Mouse (Mus musculus): Measurements from ENCODE around the gene Grn.
A peak's percentile ranks its signal among the peaks of the same experiment; 100 is the strongest.
"Not testable (repeated sequence)": the region's sequence is repeated elsewhere in the genome, so short reads cannot be mapped to it uniquely, and the experiment has no call there.

Grn gene

DNA sequence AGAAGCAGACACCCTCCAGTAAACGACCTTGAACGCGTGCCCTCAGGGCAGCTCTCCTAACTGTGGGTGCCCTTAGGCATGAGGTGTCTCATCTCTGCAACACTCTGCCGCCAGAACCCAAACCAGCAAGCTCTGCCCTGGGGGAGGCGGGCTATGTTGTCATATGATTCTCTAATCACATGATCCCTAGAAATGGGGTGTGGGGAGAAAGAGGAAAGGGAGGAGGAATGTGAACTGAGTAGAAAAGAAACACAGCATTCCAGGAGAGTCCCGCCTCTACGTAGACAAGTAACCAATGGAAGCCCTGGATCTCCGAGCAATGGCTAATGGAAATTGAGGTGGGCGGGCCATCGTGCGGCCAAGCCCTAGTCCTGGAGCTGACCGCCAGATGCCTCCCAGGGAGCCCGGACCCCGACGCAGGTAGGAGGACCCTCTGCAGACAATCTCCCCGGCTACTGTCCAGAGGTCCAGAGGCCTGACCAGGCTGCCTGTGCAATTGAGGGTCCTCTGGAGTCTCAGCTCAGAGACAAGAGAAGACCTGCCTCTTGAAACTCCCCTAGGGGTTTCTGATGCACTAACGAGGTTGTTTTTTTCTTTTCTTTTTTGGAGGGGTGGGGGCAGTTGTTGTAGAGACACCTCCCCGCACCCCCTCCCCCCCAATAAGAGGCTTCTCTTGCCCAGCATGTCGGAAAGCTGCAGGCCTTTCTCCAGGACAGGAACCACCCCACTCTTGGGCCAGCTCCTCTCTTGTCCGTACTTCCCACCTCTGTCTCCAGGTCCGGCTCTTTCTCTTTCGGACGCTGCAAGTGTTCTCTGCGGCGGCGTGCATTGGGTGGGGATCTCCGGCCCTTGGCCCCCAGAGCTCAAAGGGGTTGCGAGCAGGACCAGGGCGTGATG, at the start of gene Grn:
TSS of gene Grn (plus strand) at position 195 of the 897 bp plus-strand sequence.
- DNase-seq (ENCODE audit: low read depth, low spot score) = peak; percentile 93

DNA sequence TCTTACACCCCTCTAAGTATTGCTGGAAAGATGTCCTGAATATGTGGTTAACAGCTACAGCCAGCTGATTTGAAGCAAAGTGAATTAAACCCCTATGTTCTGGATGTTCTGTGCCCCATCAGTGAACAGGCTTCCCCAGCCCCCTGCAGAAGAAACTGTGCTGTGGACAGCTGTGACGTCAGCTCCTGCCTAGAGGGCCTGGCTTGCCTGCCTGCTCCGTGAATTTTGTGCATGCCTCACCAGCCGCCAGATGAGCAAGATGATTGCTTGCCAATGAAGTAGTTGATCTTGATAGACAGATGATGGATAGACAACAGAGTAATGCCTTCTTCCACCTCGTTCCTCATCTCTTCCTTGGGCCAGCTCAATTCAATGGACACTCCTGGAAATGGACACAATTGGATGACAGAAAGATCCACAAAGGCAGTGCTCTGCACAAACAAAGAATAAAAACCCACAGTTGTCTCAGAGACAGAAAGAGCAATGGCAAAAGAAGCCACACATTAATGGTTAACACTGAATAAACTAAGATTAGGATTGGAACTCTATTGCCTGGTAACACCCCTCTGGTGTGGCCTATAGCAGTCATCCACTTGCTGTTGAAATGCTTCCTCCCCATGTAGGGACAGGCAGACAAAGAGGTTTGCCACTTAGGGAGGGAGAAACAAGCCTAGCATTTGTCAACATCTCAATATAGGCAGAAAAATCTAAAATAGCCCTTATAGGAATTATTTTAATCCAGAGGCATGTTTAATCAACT, 48.6 kb upstream of the Grn start:
- DNase-seq (ENCODE audit: low read depth, low spot score) = no peak

DNA sequence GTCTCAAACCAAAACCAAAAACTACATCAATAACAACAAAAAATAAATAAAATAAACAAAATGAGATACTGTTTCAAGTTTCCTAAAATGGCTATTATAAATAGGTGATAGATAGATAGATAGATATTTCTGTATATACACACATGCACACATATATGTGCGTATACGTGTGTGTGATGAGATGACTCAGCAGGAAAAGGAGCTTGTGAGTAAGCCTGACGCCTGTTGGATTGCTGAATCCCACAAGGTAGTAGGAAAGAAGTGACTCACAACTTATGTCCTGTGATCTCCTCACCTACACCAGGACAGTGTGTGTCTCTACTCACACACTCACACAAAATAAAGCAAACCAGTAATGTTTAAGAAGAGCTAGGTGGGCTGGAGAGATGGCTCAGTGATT, 47.3 kb upstream of the Grn start:
- DNase-seq (ENCODE audit: low read depth, low spot score) = no peak

DNA sequence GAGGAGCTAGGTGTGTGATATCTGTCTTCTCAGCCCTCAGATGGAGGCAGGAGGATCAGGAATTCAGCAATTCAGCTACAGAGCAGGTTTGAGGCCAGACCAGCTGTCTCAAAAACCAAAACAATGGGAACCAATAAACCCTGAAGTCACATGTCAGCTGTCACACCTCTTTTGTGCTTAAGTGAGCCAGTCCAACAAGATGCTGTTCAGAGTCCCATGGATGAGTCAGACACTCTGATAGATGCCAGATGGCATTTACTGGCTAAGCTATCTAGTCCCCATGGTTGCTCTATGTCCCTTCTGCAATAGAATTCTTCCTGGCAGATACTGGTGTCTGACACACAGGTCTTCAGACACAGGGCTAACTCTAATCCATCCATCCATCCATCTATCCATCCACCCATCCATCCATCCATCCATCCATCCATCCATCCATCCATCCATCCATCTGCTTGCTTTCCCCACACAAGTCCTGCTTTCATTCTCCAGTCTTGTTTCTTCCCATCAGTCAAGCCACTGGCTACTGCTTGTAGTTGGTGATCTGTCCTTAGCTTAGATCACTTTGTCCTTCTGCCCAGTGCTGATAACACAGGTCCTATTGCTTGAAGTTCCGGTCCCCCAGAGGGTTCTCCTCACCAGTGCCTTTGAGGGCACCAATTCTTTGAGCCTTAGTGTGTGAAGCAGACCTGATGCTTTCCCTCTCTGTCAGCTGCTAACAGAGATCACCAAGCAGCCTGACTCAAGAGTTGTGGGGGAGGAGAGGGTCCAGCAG, 46.6 kb upstream of the Grn start:
- DNase-seq (ENCODE audit: low read depth, low spot score) = no peak

DNA sequence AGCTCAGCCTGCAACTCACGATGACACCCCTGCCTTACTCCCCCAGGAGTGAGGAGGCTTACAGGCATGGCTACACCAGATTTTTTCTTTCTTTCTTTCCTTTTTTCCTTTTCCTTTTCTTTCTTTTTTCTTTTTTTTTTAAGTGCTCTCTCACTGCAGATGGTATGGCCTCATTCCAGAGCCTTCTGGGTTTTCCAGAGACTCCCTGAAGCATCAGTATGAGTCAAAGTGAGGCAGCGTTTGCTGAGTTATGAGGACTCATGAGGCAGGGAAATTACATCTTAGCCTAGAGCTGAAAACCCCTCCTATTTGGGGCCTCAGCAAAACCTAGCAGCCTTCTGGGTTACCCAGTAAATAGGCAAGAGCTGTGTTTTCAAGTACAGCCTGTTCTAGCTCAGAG, 45.7 kb upstream of the Grn start:
- no peak for DNase-seq (ENCODE audit: low read depth, low spot score)

DNA sequence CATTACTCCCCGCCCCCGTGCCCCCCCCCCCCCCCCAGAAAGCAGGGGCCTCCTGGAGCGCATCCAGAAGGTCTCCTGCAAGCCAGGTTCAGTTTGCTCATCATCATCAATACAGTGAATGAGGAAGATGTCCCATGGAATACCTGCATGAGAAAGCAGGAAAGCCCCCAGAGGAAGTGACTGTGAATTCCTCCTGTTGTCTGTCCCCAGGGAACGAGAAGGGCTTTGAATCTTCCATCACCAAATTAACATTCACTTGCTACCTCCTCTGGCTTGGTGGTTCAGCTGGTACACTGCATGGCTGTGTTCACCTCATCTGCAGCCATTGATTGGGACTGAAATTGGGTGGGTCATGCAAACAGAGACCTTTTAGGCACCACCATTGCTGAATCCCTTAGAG, 45.0 kb upstream of the Grn start:
- no peak for DNase-seq (ENCODE audit: low read depth, low spot score)

DNA sequence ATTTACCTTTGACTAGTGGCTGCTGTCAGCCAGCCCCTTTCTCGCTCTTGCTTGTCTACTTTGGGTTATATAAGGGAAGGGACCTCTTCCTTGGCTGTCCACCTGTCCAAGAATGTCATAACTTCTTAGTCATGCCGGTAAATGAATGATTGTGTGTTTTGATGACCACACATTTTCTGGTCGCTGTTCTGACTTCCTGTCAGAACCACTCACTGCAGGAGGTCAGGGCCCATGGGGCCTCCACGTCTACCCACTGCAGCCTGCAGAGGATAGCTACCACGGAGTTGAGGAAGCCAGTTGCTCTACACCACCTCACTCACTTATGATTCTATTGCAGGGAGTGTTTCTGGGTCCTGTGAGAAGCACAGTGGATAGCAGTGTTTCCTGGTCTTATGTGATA, 44.0 kb upstream of the Grn start:
- no peak for DNase-seq (ENCODE audit: low read depth, low spot score)

DNA sequence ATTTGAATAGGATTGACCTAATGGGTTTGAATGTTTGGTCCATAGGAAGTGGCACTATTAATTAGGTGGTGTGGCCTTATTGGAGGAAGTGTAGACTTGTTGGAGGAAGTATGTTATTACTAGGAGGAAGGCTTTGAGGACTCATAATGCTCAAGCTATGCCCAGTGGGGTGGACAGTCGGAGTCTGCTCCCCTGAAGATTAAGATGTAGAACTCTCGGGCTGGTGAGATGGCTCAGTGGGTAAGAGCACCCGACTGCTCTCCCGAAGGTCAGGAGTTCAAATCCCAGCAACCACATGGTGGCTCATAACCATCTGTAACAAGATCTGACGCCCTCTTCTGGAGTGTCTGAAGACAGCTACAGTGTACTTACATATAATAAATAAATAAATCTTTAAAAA, 40.7 kb upstream of the Grn start:
- not testable (repeated sequence) for DNase-seq (ENCODE audit: low read depth, low spot score)

DNA sequence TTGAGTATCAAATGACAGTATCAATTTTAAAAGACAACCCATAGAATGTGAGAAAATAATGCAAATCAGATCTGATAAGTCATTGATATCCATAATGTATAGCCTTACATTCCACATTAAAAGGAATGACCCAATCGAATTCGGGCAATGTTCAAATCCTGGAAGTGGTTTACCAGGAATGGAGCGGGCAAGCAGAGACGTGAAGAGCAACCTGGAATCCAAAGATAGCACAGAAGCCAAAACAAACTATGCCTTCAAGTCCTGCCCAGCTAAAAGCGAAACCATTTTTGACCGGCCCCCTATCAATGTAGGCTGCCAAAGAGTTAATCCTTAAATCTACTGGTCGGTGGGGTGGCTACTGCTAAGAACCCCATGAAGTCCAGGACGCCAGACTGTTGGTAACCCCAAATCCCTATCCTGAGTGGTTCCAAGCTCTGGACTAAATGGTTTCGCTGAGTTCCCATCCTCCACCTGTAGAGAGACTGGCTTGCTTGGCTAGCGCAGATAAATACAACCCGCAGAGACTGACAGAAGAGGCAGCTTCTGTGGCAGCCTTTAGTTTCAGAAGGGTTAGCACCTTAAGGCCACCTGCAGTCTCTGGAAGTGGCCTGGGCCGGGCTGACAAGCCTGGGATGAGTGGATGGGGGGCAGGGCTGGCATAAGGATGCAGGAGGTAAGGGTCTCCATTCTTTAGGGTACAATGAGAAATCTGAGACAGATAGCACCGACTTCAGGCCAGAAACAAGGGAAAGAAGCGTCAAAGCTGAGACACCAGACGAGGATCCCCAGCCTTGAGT, 37.5 kb upstream of the Grn start:
- DNase-seq (ENCODE audit: low read depth, low spot score) = no peak

DNA sequence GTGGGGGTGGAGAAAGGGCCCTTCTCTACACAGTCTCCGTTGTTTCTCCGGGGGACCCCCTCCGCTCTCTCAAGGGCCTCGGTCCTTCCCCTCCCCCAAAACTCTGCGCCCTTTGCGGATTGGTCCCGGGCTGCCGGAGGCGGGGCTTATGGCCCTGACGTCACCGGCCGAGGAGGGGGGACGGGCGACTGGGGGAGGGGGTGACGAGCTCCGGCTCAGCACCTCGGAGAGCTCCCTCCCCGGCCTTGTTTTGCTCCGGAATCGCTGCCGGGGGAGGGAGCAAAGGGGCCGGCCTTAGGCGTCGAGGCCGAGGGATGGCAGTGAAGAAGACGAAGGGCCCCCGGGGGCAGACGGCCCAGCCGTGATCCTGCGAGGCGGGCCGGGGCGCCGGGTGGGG, 36.9 kb upstream of the Grn start, which contains the start of gene Rundc3a:
TSS of gene Rundc3a (plus strand) at position 166 of the 397 bp plus-strand sequence.
- peak; percentile 90 for DNase-seq (ENCODE audit: low read depth, low spot score)

DNA sequence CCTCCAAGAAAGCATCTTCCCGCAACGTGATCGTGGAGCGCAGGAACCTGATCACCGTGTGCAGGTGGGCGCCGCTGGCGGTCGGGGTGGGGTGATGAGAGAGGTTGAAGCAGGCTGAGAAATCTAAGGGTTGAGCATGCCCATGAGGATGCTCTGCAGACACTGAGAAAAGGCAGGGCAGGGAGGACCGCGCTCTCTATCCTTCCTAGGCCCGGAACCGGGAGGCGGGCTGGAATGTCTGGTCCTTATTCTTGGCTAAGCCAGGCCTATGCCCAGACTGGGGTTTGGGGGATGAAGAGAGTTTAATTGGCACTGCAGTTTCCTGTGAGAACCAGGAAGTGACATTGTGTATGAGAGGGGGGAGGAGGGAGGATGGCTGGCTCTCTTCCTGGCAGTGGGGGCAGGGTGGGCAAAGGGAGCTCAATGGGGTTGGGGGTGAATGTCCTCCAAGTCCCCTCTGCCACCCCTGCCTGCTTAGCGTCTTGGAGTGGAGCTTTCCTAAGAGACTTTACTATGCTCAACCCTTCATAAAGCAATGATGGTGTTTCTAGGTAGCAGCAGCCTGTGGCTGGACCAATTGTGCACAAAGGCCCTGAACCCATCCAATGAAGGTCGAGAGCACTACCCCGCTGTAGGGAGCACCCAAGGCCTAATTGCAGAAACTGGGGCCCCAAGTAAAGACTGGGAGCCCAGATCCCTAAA, 36.2 kb upstream of the Grn start:
- no peak for DNase-seq (ENCODE audit: low read depth, low spot score)

DNA sequence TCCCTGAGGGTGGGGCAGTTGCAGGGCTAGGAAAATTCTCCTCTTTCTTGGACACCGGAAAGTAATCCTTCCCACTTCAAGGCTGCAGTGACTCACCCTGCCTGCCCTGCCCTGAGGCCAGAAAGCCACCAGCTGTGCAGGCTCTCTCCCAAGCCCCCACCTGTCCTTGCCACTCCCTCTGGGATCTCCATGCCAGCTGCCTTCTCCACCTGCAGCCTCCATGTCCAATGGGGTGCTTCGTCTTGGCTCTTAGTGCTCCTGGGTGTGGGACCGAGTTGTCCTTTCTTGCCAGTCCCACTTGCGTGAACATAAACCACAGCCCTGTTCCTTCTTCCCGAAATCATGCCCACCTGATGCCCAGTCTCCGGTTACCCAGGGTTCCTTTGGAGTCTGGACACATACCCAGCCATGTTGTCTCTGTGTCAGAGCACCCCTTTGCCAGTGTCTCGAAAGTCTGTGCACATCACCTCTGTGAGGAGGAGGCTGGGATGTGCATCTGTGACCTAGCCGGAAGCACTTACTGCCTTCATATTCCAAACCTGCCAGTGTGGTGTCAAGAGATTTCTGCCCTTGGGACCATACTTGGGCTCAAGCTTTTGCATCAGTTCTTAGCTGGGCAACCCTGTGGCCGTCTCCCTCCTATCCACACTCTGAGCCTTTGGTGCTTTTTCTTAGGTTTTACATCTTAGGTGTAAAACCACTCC, 35.5 kb upstream of the Grn start:
- no peak for DNase-seq (ENCODE audit: low read depth, low spot score)

DNA sequence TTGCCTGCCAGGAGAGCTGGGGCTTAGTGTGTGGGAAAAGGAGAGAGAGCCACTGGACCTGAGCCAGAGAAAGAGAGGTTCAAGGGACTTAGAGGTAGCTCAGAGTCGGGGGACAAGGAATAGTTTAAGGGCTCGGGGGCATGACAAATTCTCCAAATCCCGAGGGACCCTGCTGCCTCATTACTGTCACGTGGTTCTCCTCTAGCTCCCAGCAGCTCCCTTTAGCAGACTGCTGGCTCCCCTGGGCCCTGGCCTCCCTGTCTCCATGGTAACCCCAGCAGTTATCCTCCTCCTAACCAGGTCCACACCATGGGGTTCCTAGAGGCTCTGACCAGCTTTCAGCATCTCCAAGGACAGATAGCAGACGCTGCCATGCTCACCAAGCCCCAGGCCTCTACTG, 34.9 kb upstream of the Grn start:
- DNase-seq (ENCODE audit: low read depth, low spot score) = no peak

DNA sequence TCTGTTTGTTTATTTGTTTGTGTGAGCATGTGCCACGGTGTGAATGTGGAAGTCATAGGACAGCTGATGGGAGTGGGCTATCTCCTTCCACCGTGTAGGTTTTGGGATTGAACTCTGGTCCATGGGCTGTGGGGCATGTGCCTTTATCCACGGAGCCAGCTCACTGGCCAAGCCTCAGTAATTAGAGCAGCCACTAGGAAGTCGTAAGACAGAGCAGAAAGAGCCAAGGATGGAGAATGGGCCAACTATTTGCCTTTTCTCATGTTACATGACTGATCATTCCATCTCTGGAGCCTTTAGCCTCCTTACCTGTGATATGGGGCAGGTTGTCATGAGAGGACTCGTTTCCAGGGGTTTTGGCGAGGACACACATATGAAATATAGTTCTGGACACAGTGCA, 33.9 kb upstream of the Grn start:
- no peak for DNase-seq (ENCODE audit: low read depth, low spot score)

DNA sequence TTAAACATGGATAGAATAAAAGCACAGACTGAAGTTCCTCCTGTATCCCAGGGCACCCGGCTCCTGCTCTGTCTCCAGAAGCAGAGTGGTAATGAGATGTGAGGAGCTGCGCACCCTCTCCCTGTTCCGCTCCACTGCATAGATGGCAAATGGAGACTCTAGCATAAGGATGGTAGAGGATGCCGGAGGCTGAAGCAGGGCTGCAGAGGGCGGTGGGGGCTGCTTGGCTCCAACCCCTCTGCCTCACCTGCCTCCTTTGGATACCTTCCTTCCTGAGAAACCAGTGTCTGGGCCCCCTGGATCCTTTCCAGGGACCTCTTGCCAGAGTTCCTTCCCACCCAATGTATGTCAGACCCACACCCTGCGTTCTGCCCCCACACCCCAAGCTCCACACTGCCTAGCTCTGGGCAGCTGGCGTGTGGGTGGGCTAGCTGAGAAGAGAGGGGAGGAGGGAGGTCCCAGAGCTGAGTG, 33.4 kb upstream of the Grn start:
- no peak for DNase-seq (ENCODE audit: low read depth, low spot score)

DNA sequence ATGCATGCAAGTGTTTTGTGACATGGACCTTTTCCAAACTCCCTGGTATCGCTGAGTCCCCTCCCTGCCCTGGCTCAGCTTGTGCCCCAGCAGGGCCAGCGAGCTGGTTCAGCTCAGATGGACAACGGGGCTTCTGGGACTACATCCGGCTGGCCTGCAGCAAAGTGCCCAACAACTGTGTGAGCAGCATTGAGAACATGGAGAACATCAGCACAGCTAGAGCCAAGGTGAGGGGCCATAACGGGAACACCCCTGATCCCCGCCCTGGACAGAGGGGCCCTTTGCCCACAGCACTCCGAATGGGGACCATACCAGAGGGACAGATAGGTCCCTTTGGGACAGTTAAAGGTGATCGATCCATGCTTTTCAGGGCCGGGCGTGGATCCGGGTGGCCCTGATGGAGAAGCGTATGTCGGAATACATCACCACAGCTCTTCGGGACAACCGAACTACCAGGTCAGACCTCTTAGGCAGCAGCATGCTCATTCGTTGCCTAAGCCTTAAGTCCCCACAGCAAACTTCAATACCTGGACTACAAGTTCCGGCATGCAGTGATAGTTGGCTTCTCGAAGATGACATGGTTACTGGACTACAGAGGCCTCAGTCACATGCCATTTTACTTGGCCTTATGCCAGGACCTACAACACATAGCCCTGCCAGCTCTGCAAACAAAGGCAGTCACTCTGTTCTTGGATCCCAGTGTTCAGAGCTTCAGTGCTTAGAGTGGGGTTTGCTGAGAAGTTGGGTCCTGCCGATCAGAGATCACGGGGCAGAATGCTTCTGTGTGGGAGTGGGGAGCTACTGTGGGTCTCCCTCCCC, 31.9 kb upstream of the Grn start:
- no peak for DNase-seq (ENCODE audit: low read depth, low spot score)

DNA sequence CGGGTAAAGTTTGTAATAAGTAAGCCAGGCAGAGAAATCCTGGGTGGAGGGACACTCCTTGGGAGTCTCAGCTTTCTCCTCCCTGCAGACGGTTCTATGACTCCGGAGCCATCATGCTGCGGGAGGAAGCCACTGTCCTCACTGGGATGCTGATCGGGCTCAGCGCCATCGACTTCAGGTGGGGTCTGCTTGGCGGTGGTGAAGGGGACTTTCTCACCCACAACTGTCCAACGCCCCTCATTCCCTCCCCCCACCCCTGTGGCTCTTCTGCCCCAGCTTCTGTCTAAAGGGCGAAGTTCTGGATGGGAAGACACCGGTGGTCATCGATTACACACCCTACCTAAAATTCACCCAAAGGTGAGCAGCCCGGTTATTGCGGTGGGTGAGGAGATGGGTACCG, 31.0 kb upstream of the Grn start:
- DNase-seq (ENCODE audit: low read depth, low spot score) = no peak

DNA sequence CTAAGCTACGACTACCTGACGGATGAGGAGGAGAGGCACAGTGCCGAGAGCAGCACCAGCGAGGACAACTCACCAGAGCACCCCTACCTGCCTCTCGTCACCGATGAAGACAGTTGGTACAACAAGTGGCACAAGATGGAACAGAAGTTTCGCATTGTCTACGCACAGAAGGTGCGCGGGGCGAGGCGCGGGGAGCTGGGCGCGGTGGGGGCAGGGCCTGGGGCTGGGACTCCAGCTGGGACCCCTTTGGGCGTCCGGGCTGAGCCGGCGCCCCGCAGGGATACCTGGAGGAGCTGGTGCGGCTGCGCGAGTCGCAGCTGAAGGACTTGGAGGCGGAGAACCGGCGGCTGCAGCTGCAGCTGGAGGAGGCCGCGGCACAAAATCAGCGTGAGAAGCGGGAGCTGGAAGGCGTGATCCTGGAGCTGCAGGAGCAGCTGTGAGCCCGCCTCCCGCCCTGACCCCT, 30.5 kb upstream of the Grn start:
- DNase-seq (ENCODE audit: low read depth, low spot score) = no peak

DNA sequence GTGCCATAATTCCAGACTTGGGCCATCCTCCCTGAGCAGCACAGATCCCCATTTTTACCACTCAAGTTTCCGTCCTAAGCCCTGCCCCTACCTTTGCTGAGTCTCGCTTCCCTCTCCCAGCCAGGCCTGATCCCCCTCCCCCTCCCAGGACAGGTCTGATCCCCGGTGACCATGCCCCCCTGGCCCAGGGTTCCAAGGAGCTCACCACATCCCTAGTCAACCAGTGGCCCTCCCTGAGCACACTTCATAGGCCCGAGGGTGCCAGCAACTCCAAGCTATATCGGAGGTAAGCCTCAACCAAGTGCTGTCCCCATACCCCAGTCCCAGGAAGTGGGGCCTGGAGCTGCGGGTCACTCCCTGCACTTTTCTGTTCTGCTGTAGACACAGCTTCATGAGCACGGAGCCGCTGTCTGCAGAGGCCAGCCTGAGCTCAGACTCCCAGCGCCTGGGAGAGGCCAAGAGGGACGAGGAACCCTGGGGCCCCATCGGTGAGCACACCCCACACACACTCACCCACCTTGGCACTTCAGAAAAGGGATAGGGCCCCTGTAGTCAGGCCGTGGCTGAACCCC, 29.5 kb upstream of the Grn start:
- DNase-seq (ENCODE audit: low read depth, low spot score) = no peak

Measured in forelimb bud, embryonic 11.5 days (tissue).